Mouse (Mus musculus): ENCODE measurements around the gene M1ap. TPM values are rescaled to one million over a fixed set of nuclear protein-coding genes. Genes with fewer than 3 reads are reported as not detected.

The M1ap gene
- total RNA-seq, 2 experiments from 2014 or later, result not detected

- intact Hi-C loops (cut with DNase I), result no loop called here
- no peak for DNase-seq (ENCODE audit: extremely low spot score in 1 of 2, low spot score in 2 of 2)
Observed at GRCm38 (mm10) chr6:83027706-83028105, 81.0 kb downstream of the M1ap start.

GRCm38 (mm10) chr6:83029777-83030176 is 83.1 kb downstream of the M1ap start:
- no peak for TF ChIP-seq CTCF (IDR thresholded peaks at IDR 0.05)

More at GRCm38 (mm10) chr6:83027706-83028105, 81.0 kb downstream of the M1ap start:
- Histone ChIP-seq H3K4me3 (no peak overlapping the region), H3K27ac (no peak overlapping the region)
- TF ChIP-seq CTCF (IDR thresholded peaks at IDR 0.05), result no peak

GRCm38 (mm10) chr6:83031111-83031510 is 84.4 kb downstream of the M1ap start:
- no peak overlapping the region for H3K4me3 ChIP-seq
- intact Hi-C loops (cut with DNase I), result no loop called here
- no peak for DNase-seq (ENCODE audit: extremely low spot score in 1 of 2, low spot score in 2 of 2)
- no peak overlapping the region for H3K27ac ChIP-seq
- TF ChIP-seq CTCF (IDR thresholded peaks at IDR 0.05), result no peak

More at GRCm38 (mm10) chr6:83029777-83030176, 83.1 kb downstream of the M1ap start:
- H3K27ac ChIP-seq, result no peak overlapping the region
- no peak for DNase-seq (ENCODE audit: extremely low spot score in 1 of 2, low spot score in 2 of 2)
- no peak overlapping the region for H3K4me3 ChIP-seq
- intact Hi-C loops (cut with DNase I), result no loop called here

- H3K4me3 ChIP-seq, result peak overlapping the region; percentile 52
- no peak overlapping the region for H3K27ac ChIP-seq
- no peak for TF ChIP-seq CTCF (IDR thresholded peaks at IDR 0.05)
- DNase-seq (ENCODE audit: extremely low spot score in 1 of 2, low spot score in 2 of 2), result no peak
- intact Hi-C loops (cut with DNase I), result no loop called here
Observed at GRCm38 (mm10) chr6:83031921-83032590, 85.4 kb downstream of the M1ap start.

- peak; percentile 2; the same call in 1 of the 2 replicates for TF ChIP-seq CTCF (IDR thresholded peaks at IDR 0.05)
- no peak overlapping the region for H3K27ac ChIP-seq
- H3K4me3 ChIP-seq, result peak overlapping the region; percentile 52
- DNase-seq (ENCODE audit: extremely low spot score in 1 of 2, low spot score in 2 of 2), result no peak
- intact Hi-C loops (cut with DNase I), result no loop called here
Observed at GRCm38 (mm10) chr6:83032769-83033191, 86.1 kb downstream of the M1ap start.

GRCm38 (mm10) chr6:83033249-83034185 is 86.8 kb downstream of the M1ap start, which contains the start of the genes Dok1 and Loxl3:
Gene Dok1 (minus strand): TSS chr6:83033471.
Gene Loxl3 (plus strand): TSS chr6:83034173.
- peak in 1 of 2 experiments; percentile 35 for DNase-seq (ENCODE audit: extremely low spot score in 1 of 2, low spot score in 2 of 2)
- intact Hi-C loops (cut with DNase I), result no loop called here
- TF ChIP-seq CTCF (IDR thresholded peaks at IDR 0.05), result no peak
- Histone ChIP-seq H3K27ac (peak within 1 kb of the TSS; percentile 42; the same call in 1 of the 2 replicates), H3K4me3 (peak within 1 kb of the TSS; percentile 52)

GRCm38 (mm10) chr6:83034463-83035055 is 87.9 kb downstream of the M1ap start:
- no peak for DNase-seq (ENCODE audit: extremely low spot score in 1 of 2, low spot score in 2 of 2)
- TF ChIP-seq CTCF (IDR thresholded peaks at IDR 0.05), result no peak
- H3K4me3 ChIP-seq, result peak overlapping the region; percentile 52
- H3K27ac ChIP-seq, result no peak overlapping the region
- intact Hi-C loops (cut with DNase I), result loop anchor here (5.0 kb wide), 1 partner anchor 37 kb away; no protein-coding TSS in a partner anchor

GRCm38 (mm10) chr6:83037188-83037587 is 90.5 kb downstream of the M1ap start:
- no peak for TF ChIP-seq CTCF (IDR thresholded peaks at IDR 0.05)
- H3K27ac ChIP-seq, result no peak overlapping the region
- H3K4me3 ChIP-seq, result no peak overlapping the region
- DNase-seq (ENCODE audit: extremely low spot score in 1 of 2, low spot score in 2 of 2), result no peak
- intact Hi-C loops (cut with DNase I), result loop anchor here (5.0 kb wide), 1 partner anchor 40 kb away; no protein-coding TSS in a partner anchor

GRCm38 (mm10) chr6:83038496-83039012 is 91.9 kb downstream of the M1ap start:
- no peak for TF ChIP-seq CTCF (IDR thresholded peaks at IDR 0.05)
- Histone ChIP-seq H3K4me3 (peak overlapping the region; percentile 37), H3K27ac (no peak overlapping the region)
- DNase-seq (ENCODE audit: extremely low spot score in 1 of 2, low spot score in 2 of 2), result peak; percentile 83 to 85
- intact Hi-C loops (cut with DNase I), result loop anchor here (5.0 kb wide), 1 partner anchor 41 kb away; no protein-coding TSS in a partner anchor

GRCm38 (mm10) chr6:83040601-83041000 is 93.9 kb downstream of the M1ap start:
- Histone ChIP-seq H3K27ac (no peak overlapping the region), H3K4me3 (no peak overlapping the region)
- no peak for TF ChIP-seq CTCF (IDR thresholded peaks at IDR 0.05)
- intact Hi-C loops (cut with DNase I), result no loop called here
- no peak for DNase-seq (ENCODE audit: extremely low spot score in 1 of 2, low spot score in 2 of 2)

GRCm38 (mm10) chr6:83043561-83043960 is 96.9 kb downstream of the M1ap start:
- no peak for DNase-seq (ENCODE audit: extremely low spot score in 1 of 2, low spot score in 2 of 2)
- TF ChIP-seq CTCF (IDR thresholded peaks at IDR 0.05), result no peak
- intact Hi-C loops (cut with DNase I), result no loop called here
- Histone ChIP-seq H3K4me3 (no peak overlapping the region), H3K27ac (no peak overlapping the region)

Data from left cerebral cortex, adult 2 months (tissue).